Mouse (Mus musculus) stomach, embryonic 14.5 days (tissue): ENCODE measurements around the gene Ssx2ip. TPM values are rescaled to one million over a fixed set of nuclear protein-coding genes. Genes with fewer than 3 reads are reported as not detected.

Experiments
- ATAC-seq: fragments of 200-750 bp; cut with Nextera tagmentation; 2 replicates; pipeline ENCODE4 v1.8.0; 2017; ENCODE audit warnings: low read depth, moderate TSS enrichment; ENCODE audit not compliant: insufficient number of reproducible peaks, insufficient read depth, low FRiP score
- H3K27ac ChIP-seq: fragments of 300-500 bp; sonication (generic); 2 replicates; pipeline ENCODE4 v1.5.1; 2014; ENCODE audit warnings: mild to moderate bottlenecking, low read length, moderate library complexity, mixed read lengths
- H3K27me3 ChIP-seq: fragments of 300-500 bp; sonication (generic); 2 replicates; pipeline ENCODE4 v1.6.1; 2014; ENCODE audit warnings: low read length, control low read depth, mixed read lengths; ENCODE audit not compliant: control insufficient read depth, insufficient read depth
- H3K36me3 ChIP-seq: fragments of 300-500 bp; sonication (generic); 2 replicates; pipeline ENCODE4 v1.6.1; 2014; ENCODE audit warnings: mild to moderate bottlenecking, control low read depth, low read length, moderate library complexity, mixed read lengths; ENCODE audit not compliant: control insufficient read depth, insufficient read depth
- H3K4me1 ChIP-seq: fragments of 300-500 bp; sonication (generic); 2 replicates; pipeline ENCODE4 v1.6.1; 2014; ENCODE audit warnings: low read length, control low read depth, mixed read lengths; ENCODE audit not compliant: control insufficient read depth, insufficient read depth
- H3K4me2 ChIP-seq: fragments of 300-500 bp; sonication (generic); replicated peaks from 2 replicates; pipeline ENCODE4 v1.6.1; 2014; ENCODE audit warnings: low read depth, low read length, control low read depth
- H3K4me3 ChIP-seq: fragments of 300-500 bp; sonication (generic); 2 replicates; pipeline ENCODE4 v1.5.1; 2014; ENCODE audit warnings: low read depth, low read length, control low read depth
- H3K9ac ChIP-seq: fragments of 300-500 bp; sonication (generic); replicated peaks from 2 replicates; pipeline ENCODE4 v1.6.1; 2014; ENCODE audit warnings: low read depth, mild to moderate bottlenecking, control low read depth, low read length, moderate library complexity, mixed read lengths
- H3K9me3 ChIP-seq: fragments of 300-500 bp; sonication (generic); 2 replicates; pipeline ENCODE4 v1.6.1; 2016; ENCODE audit warnings: low read depth, low read length, control low read depth; ENCODE audit not compliant: control insufficient read depth
- WGBS: fragments of 180-500 bp; shearing (Covaris S2); extraction: QIAGEN DNeasy Blood & Tissue Kit; methylation state at CpG from one replicate; pipeline ENCODE4 v1.1.7; 2014; 5-methylcytosine and 5-hydroxymethylcytosine counted together
- polyA plus RNA-seq: library from polyadenylated mRNA; unstranded; fragments of >200 nt; fragmentation: Nextera tagmentation; extraction: Ambion mirVana; gene quantifications from 2 replicates; pipeline ENCODE4 v1.2.1, GENCODE M21; 2014

Ssx2ip gene
- polyA plus RNA-seq, 1 experiment from 2014 or later = 28.2 TPM

GRCm38 (mm10) chr3:146433681-146434350 lies 29.4 kb downstream of the Ssx2ip start:
- Histone ChIP-seq H3K4me1 (no peaks in the 10 kb centered on the region), H3K36me3 (peaks cover 27% of the 10 kb centered on the region), H3K27me3 (no peaks in the 10 kb centered on the region), H3K4me3 (no peak overlapping the region), H3K9ac (no peak overlapping the region), H3K4me2 (no peak overlapping the region), H3K9me3 (no peaks in the 10 kb centered on the region), H3K27ac (no peak overlapping the region)
- WGBS = 93% methylated on average over 14 of the region's 14 CpGs
- no peak for ATAC-seq

GRCm38 (mm10) chr3:146434686-146435085 lies 30.2 kb downstream of the Ssx2ip start:
- WGBS = 93% methylated on average over 8 of the region's 8 CpGs
- Histone ChIP-seq H3K4me3 (no peak overlapping the region), H3K27me3 (no peaks in the 10 kb centered on the region), H3K9me3 (no peaks in the 10 kb centered on the region), H3K4me2 (no peak overlapping the region), H3K9ac (no peak overlapping the region), H3K36me3 (peaks cover 20% of the 10 kb centered on the region), H3K4me1 (no peaks in the 10 kb centered on the region), H3K27ac (no peak overlapping the region)
- no peak for ATAC-seq

- Histone ChIP-seq H3K4me3 (no peak overlapping the region), H3K4me1 (no peaks in the 10 kb centered on the region), H3K9ac (no peak overlapping the region), H3K27ac (no peak overlapping the region), H3K9me3 (no peaks in the 10 kb centered on the region), H3K4me2 (no peak overlapping the region), H3K36me3 (peaks cover 20% of the 10 kb centered on the region), H3K27me3 (no peaks in the 10 kb centered on the region)
- ATAC-seq = no peak
- 95% methylated on average over 11 of the region's 11 CpGs for WGBS
These were observed 31.1 kb downstream of the Ssx2ip start for GRCm38 (mm10) chr3:146435533-146435932.

GRCm38 (mm10) chr3:146436114-146436513 lies 31.7 kb downstream of the Ssx2ip start:
- no peak overlapping the region for H3K4me2 ChIP-seq
- no peaks in the 10 kb centered on the region for H3K9me3 ChIP-seq
- H3K4me1 ChIP-seq = no peaks in the 10 kb centered on the region
- H3K4me3 ChIP-seq = no peak overlapping the region
- peaks cover 16% of the 10 kb centered on the region for H3K36me3 ChIP-seq
- H3K27ac ChIP-seq = no peak overlapping the region
- 88% methylated on average over 8 of the region's 8 CpGs for WGBS
- no peak for ATAC-seq
- no peak overlapping the region for H3K9ac ChIP-seq
- no peaks in the 10 kb centered on the region for H3K27me3 ChIP-seq

DNA sequence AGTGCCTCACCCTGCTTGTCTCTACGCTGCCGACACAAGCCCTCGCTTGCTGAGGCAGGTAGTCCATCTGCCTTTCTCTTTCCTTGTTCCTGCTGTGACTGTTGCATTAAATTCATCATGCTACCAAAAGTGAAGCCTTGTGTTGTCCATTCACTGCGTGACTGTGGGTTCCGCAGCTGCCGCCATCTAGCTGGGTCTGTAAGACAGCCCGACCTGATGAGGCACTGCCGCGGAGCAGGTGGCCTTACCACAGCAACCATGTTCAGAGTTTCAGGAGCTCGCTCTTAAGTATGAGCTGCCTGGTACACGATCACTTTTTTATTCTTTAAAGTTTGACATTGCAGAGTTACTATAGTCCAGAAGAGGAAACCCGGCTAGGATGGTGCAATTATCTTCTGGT lies 35.6 kb downstream of the Ssx2ip start:
- H3K9me3 ChIP-seq = no peaks in the 10 kb centered on the region
- WGBS = 91% methylated on average over 12 of the region's 12 CpGs
- H3K27me3 ChIP-seq = no peaks in the 10 kb centered on the region
- H3K4me1 ChIP-seq = no peaks in the 10 kb centered on the region
- no peak overlapping the region for H3K9ac ChIP-seq
- H3K4me3 ChIP-seq = no peak overlapping the region
- peaks cover 3% of the 10 kb centered on the region for H3K36me3 ChIP-seq
- ATAC-seq = no peak
- H3K27ac ChIP-seq = no peak overlapping the region
- H3K4me2 ChIP-seq = no peak overlapping the region

GRCm38 (mm10) chr3:146440422-146440821 lies 36.0 kb downstream of the Ssx2ip start:
- H3K36me3 ChIP-seq = peaks cover 3% of the 10 kb centered on the region
- H3K27me3 ChIP-seq = no peaks in the 10 kb centered on the region
- no peaks in the 10 kb centered on the region for H3K4me1 ChIP-seq
- no peak overlapping the region for H3K4me3 ChIP-seq
- H3K9ac ChIP-seq = no peak overlapping the region
- no peak overlapping the region for H3K4me2 ChIP-seq
- no peak for ATAC-seq
- H3K9me3 ChIP-seq = no peaks in the 10 kb centered on the region
- WGBS = 93% methylated on average over 7 of the region's 7 CpGs
- H3K27ac ChIP-seq = no peak overlapping the region

- no peaks in the 10 kb centered on the region for H3K4me1 ChIP-seq
- no peaks in the 10 kb centered on the region for H3K36me3 ChIP-seq
- no peak overlapping the region for H3K27ac ChIP-seq
- H3K27me3 ChIP-seq = no peaks in the 10 kb centered on the region
- no peak for ATAC-seq
- H3K9me3 ChIP-seq = no peaks in the 10 kb centered on the region
- no peak overlapping the region for H3K4me2 ChIP-seq
- no peak overlapping the region for H3K4me3 ChIP-seq
- WGBS = 86% methylated on average over 7 of the region's 7 CpGs
- no peak overlapping the region for H3K9ac ChIP-seq
These were observed 38.0 kb downstream of the Ssx2ip start for GRCm38 (mm10) chr3:146442484-146442883.

DNA sequence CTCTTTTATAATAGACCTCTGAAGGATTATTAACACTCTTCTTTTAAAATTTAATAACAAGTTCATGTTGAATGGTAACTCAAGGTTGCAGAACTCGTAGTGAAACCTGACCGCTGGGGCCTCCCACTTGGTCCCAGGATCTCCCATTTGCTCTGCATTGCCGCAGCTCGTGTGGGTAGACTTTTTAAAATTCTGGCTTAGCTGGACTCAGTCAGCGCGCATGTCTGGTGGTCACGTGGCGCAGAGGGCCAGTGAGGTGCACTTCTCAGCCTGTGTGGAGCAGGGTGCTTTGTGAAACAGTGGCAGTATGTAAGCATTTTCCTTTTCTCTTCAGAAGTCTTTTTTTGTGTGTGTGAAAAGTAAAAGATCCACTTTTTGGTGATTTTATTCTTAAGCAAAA lies 38.5 kb downstream of the Ssx2ip start:
- Histone ChIP-seq H3K4me2 (no peak overlapping the region), H3K27me3 (no peaks in the 10 kb centered on the region), H3K36me3 (no peaks in the 10 kb centered on the region), H3K4me1 (no peaks in the 10 kb centered on the region), H3K9ac (no peak overlapping the region), H3K27ac (no peak overlapping the region), H3K9me3 (no peaks in the 10 kb centered on the region), H3K4me3 (no peak overlapping the region)
- no peak for ATAC-seq
- 77% methylated on average over 8 of the region's 8 CpGs for WGBS

GRCm38 (mm10) chr3:146443380-146443779 lies 38.9 kb downstream of the Ssx2ip start:
- Histone ChIP-seq H3K27me3 (no peaks in the 10 kb centered on the region), H3K27ac (no peak overlapping the region), H3K9me3 (no peaks in the 10 kb centered on the region), H3K36me3 (no peaks in the 10 kb centered on the region), H3K9ac (no peak overlapping the region), H3K4me1 (no peaks in the 10 kb centered on the region), H3K4me2 (no peak overlapping the region), H3K4me3 (no peak overlapping the region)
- 86% methylated on average over 7 of the region's 7 CpGs for WGBS
- no peak for ATAC-seq
